Mouse (Mus musculus): ENCODE measurements at regions not wholly inside any gene's neighbourhood (a gene's known extent, or its start where the extent isn't known, plus 50 kb on each side); places are given as distances from the start of the nearest gene placed in this dataset.

GRCm38 (mm10) chr9:116228443-116228842, 53.3 kb upstream of the Tgfbr2 start:
- TF ChIP-seq CTCF (IDR thresholded peaks at IDR 0.05; ENCODE audit: borderline replicate concordance, insufficient read depth, low read length) (no peak), POLR2A (IDR thresholded peaks at IDR 0.05; ENCODE audit: low read depth, low read length) (no peak)

Measured in embryonic fibroblast, embryonic 13.5 days (primary cell).